Mouse (Mus musculus): ENCODE data around the gene Dgkq. TPM values are rescaled to one million over a fixed set of nuclear protein-coding genes. Genes with fewer than 3 reads are reported as not detected.
"Not testable (repeated sequence)": the region's sequence is repeated elsewhere in the genome, so short reads cannot be mapped to it uniquely, and the experiment has no call there.

Dgkq gene
- total RNA-seq, 1 experiment, result 25.5 TPM

- Histone ChIP-seq H3K4me3 (ENCODE audit: insufficient read depth in 1 of 2, low read depth in 1 of 2, low read length in 2 of 2, poor library complexity in 1 of 2, severe bottlenecking in 1 of 2) (no peak overlapping the region), H3K36me3 (ENCODE audit: control insufficient read depth, insufficient read depth, low read length, poor library complexity, severe bottlenecking) (peaks cover 18% of the 10 kb centered on the region), H3K9ac (ENCODE audit: insufficient read depth, low read depth, low read length, poor library complexity, severe bottlenecking) (no peak overlapping the region), H3K27ac (ENCODE audit: insufficient read depth, low read depth, low read length, poor library complexity, severe bottlenecking) (no peak overlapping the region), H3K4me1 (ENCODE audit: control insufficient read depth in 2 of 2, insufficient read depth in 2 of 2, low read length in 2 of 2, poor library complexity in 1 of 2) (no peaks in the 10 kb centered on the region), H3K9me3 (ENCODE audit: control insufficient read depth, insufficient read depth, low read depth, low read length) (no peaks in the 10 kb centered on the region)
- TF ChIP-seq ZNF384 (IDR thresholded peaks at IDR 0.05; ENCODE audit: low read depth, low read length) (no peak), HCFC1 (IDR thresholded peaks at IDR 0.05; ENCODE audit: borderline replicate concordance, insufficient read depth, low read length) (no peak), MAFK (IDR thresholded peaks at IDR 0.05; ENCODE audit: insufficient read depth, low read depth, low read length) (no peak), CHD2 (IDR thresholded peaks at IDR 0.05; ENCODE audit: low read depth, low read length) (no peak), ZC3H11A (IDR thresholded peaks at IDR 0.05; ENCODE audit: borderline replicate concordance, low read depth, low read length) (no peak)
- in situ Hi-C loops (cut with MboI; ENCODE audit: low sequenced_read_pairs in 2 of 2, unreplicated experiment in 2 of 2), result no loop called here
- DNase-seq (ENCODE audit: low read depth, low spot score), result no peak
Observed at GRCm38 (mm10) chr5:108645651-108646342, 23.7 kb downstream of the Dgkq start.

GRCm38 (mm10) chr5:108643674-108644073 is 25.8 kb downstream of the Dgkq start:
- no peak overlapping the region for H3K9ac ChIP-seq (ENCODE audit: insufficient read depth, low read depth, low read length, poor library complexity, severe bottlenecking)
- no peak for DNase-seq (ENCODE audit: low read depth, low spot score)
- in situ Hi-C loops (cut with MboI; ENCODE audit: low sequenced_read_pairs in 2 of 2, unreplicated experiment in 2 of 2), result no loop called here
- H3K4me1 ChIP-seq (ENCODE audit: control insufficient read depth in 2 of 2, insufficient read depth in 2 of 2, low read length in 2 of 2, poor library complexity in 1 of 2), result no peaks in the 10 kb centered on the region
- TF ChIP-seq HCFC1 (IDR thresholded peaks at IDR 0.05; ENCODE audit: borderline replicate concordance, insufficient read depth, low read length), result no peak
- no peak for TF ChIP-seq MAFK (IDR thresholded peaks at IDR 0.05; ENCODE audit: insufficient read depth, low read depth, low read length)
- no peak for TF ChIP-seq ZNF384 (IDR thresholded peaks at IDR 0.05; ENCODE audit: low read depth, low read length)
- no peak for TF ChIP-seq CHD2 (IDR thresholded peaks at IDR 0.05; ENCODE audit: low read depth, low read length)
- no peak for TF ChIP-seq ZC3H11A (IDR thresholded peaks at IDR 0.05; ENCODE audit: borderline replicate concordance, low read depth, low read length)
- no peak overlapping the region for H3K27ac ChIP-seq (ENCODE audit: insufficient read depth, low read depth, low read length, poor library complexity, severe bottlenecking)
- no peaks in the 10 kb centered on the region for H3K9me3 ChIP-seq (ENCODE audit: control insufficient read depth, insufficient read depth, low read depth, low read length)
- H3K36me3 ChIP-seq (ENCODE audit: control insufficient read depth, insufficient read depth, low read length, poor library complexity, severe bottlenecking), result peaks cover 8% of the 10 kb centered on the region; the same call in 1 of the 2 replicates
- no peak overlapping the region for H3K4me3 ChIP-seq (ENCODE audit: insufficient read depth in 1 of 2, low read depth in 1 of 2, low read length in 2 of 2, poor library complexity in 1 of 2, severe bottlenecking in 1 of 2)

GRCm38 (mm10) chr5:108636172-108636571 is 33.3 kb downstream of the Dgkq start:
- Histone ChIP-seq H3K9me3 (ENCODE audit: control insufficient read depth, insufficient read depth, low read depth, low read length) (no peaks in the 10 kb centered on the region), H3K27ac (ENCODE audit: insufficient read depth, low read depth, low read length, poor library complexity, severe bottlenecking) (no peak overlapping the region), H3K36me3 (ENCODE audit: control insufficient read depth, insufficient read depth, low read length, poor library complexity, severe bottlenecking) (no peaks in the 10 kb centered on the region), H3K4me1 (ENCODE audit: control insufficient read depth in 2 of 2, insufficient read depth in 2 of 2, low read length in 2 of 2, poor library complexity in 1 of 2) (no peaks in the 10 kb centered on the region), H3K9ac (ENCODE audit: insufficient read depth, low read depth, low read length, poor library complexity, severe bottlenecking) (no peak overlapping the region), H3K4me3 (ENCODE audit: insufficient read depth in 1 of 2, low read depth in 1 of 2, low read length in 2 of 2, poor library complexity in 1 of 2, severe bottlenecking in 1 of 2) (no peak overlapping the region)
- no peak for DNase-seq (ENCODE audit: low read depth, low spot score)
- in situ Hi-C loops (cut with MboI; ENCODE audit: low sequenced_read_pairs in 2 of 2, unreplicated experiment in 2 of 2), result no loop called here
- TF ChIP-seq MAFK (IDR thresholded peaks at IDR 0.05; ENCODE audit: insufficient read depth, low read depth, low read length), result no peak
- TF ChIP-seq CHD2 (IDR thresholded peaks at IDR 0.05; ENCODE audit: low read depth, low read length), result no peak
- no peak for TF ChIP-seq ZC3H11A (IDR thresholded peaks at IDR 0.05; ENCODE audit: borderline replicate concordance, low read depth, low read length)
- TF ChIP-seq HCFC1 (IDR thresholded peaks at IDR 0.05; ENCODE audit: borderline replicate concordance, insufficient read depth, low read length), result no peak
- no peak for TF ChIP-seq ZNF384 (IDR thresholded peaks at IDR 0.05; ENCODE audit: low read depth, low read length)

- DNase-seq (ENCODE audit: low read depth, low spot score); in situ Hi-C loops (cut with MboI; ENCODE audit: low sequenced_read_pairs in 2 of 2, unreplicated experiment in 2 of 2): not testable (repeated sequence)
Observed at GRCm38 (mm10) chr5:108634088-108634487, 35.4 kb downstream of the Dgkq start.

GRCm38 (mm10) chr5:108633676-108634075 is 35.8 kb downstream of the Dgkq start:
- no peak for DNase-seq (ENCODE audit: low read depth, low spot score)
- in situ Hi-C loops (cut with MboI; ENCODE audit: low sequenced_read_pairs in 2 of 2, unreplicated experiment in 2 of 2), result no loop called here
- no peaks in the 10 kb centered on the region for H3K4me1 ChIP-seq (ENCODE audit: control insufficient read depth in 2 of 2, insufficient read depth in 2 of 2, low read length in 2 of 2, poor library complexity in 1 of 2)
- H3K4me3 ChIP-seq (ENCODE audit: insufficient read depth in 1 of 2, low read depth in 1 of 2, low read length in 2 of 2, poor library complexity in 1 of 2, severe bottlenecking in 1 of 2), result no peak overlapping the region
- H3K9me3 ChIP-seq (ENCODE audit: control insufficient read depth, insufficient read depth, low read depth, low read length), result no peaks in the 10 kb centered on the region
- no peaks in the 10 kb centered on the region for H3K36me3 ChIP-seq (ENCODE audit: control insufficient read depth, insufficient read depth, low read length, poor library complexity, severe bottlenecking)
- no peak overlapping the region for H3K9ac ChIP-seq (ENCODE audit: insufficient read depth, low read depth, low read length, poor library complexity, severe bottlenecking)
- H3K27ac ChIP-seq (ENCODE audit: insufficient read depth, low read depth, low read length, poor library complexity, severe bottlenecking), result no peak overlapping the region
- TF ChIP-seq ZC3H11A (IDR thresholded peaks at IDR 0.05; ENCODE audit: borderline replicate concordance, low read depth, low read length), result no peak
- TF ChIP-seq ZNF384 (IDR thresholded peaks at IDR 0.05; ENCODE audit: low read depth, low read length), result no peak
- TF ChIP-seq MAFK (IDR thresholded peaks at IDR 0.05; ENCODE audit: insufficient read depth, low read depth, low read length), result no peak
- no peak for TF ChIP-seq HCFC1 (IDR thresholded peaks at IDR 0.05; ENCODE audit: borderline replicate concordance, insufficient read depth, low read length)

More at GRCm38 (mm10) chr5:108634088-108634487, 35.4 kb downstream of the Dgkq start:
- not testable (repeated sequence) for H3K9ac ChIP-seq (ENCODE audit: insufficient read depth, low read depth, low read length, poor library complexity, severe bottlenecking); H3K4me1 ChIP-seq (ENCODE audit: control insufficient read depth in 2 of 2, insufficient read depth in 2 of 2, low read length in 2 of 2, poor library complexity in 1 of 2); H3K9me3 ChIP-seq (ENCODE audit: control insufficient read depth, insufficient read depth, low read depth, low read length); H3K4me3 ChIP-seq (ENCODE audit: insufficient read depth in 1 of 2, low read depth in 1 of 2, low read length in 2 of 2, poor library complexity in 1 of 2, severe bottlenecking in 1 of 2); H3K27ac ChIP-seq (ENCODE audit: insufficient read depth, low read depth, low read length, poor library complexity, severe bottlenecking); H3K36me3 ChIP-seq (ENCODE audit: control insufficient read depth, insufficient read depth, low read length, poor library complexity, severe bottlenecking)
- peak; percentile 69 for TF ChIP-seq ZNF384 (IDR thresholded peaks at IDR 0.05; ENCODE audit: low read depth, low read length)
